Mouse (Mus musculus) midbrain, embryonic 12.5 days (tissue): ENCODE measurements around the gene Olfr325. TPM values are rescaled to one million over a fixed set of nuclear protein-coding genes. Genes with fewer than 3 reads are reported as not detected.

Experiments
- polyA plus RNA-seq: library from polyadenylated mRNA; unstranded; fragments of >200 nt; fragmentation: Nextera tagmentation; extraction: Ambion mirVana; gene quantifications from 2 replicates; pipeline ENCODE4 v1.2.1, GENCODE M21; 2016

The Olfr325 gene
- polyA plus RNA-seq, 1 experiment from 2014 or later: not detected

Other genes starting within 250 kb of the Olfr325 start
- 33.9 and 35.9 TPM in 2 replicates for gene Zfp672, start 247.4 kb upstream of the Olfr325 start, polyA plus RNA-seq
- gene Sh3bp5l, start 247.0 kb upstream of the Olfr325 start, polyA plus RNA-seq: 50.6 and 51.0 TPM in 2 replicates
- not detected in 2 replicates for gene Lypd8, start 198.7 kb upstream of the Olfr325 start, polyA plus RNA-seq
- gene 1810065E05Rik, start 156.6 kb upstream of the Olfr325 start, polyA plus RNA-seq: not detected in 2 replicates
- gene Gm12253, start 145.2 kb upstream of the Olfr325 start, polyA plus RNA-seq: not detected in 2 replicates
- not detected in 2 replicates for gene Lypd9, start 124.8 kb upstream of the Olfr325 start, polyA plus RNA-seq
- gene Olfr30, start 115.5 kb upstream of the Olfr325 start, polyA plus RNA-seq: not detected in 2 replicates
- gene Olfr332, start 85.2 kb upstream of the Olfr325 start, polyA plus RNA-seq: not detected in 2 replicates
- not detected in 2 replicates for gene Olfr331, start 75.2 kb upstream of the Olfr325 start, polyA plus RNA-seq
- not detected in 2 replicates for gene Olfr330, start 42.9 kb upstream of the Olfr325 start, polyA plus RNA-seq
- not detected in 2 replicates for gene Olfr329-ps, start 31.3 kb upstream of the Olfr325 start, polyA plus RNA-seq
- 0.08 and 0.14 TPM in 2 replicates for gene Olfr328, start 22.1 kb upstream of the Olfr325 start, polyA plus RNA-seq
- gene Olfr224, start 7.2 kb upstream of the Olfr325 start, polyA plus RNA-seq: not detected in 2 replicates
- gene Olfr324, start 17.4 kb downstream of the Olfr325 start, polyA plus RNA-seq: not detected in 2 replicates
- not detected in 2 replicates for gene 2210407C18Rik, start 38.3 kb downstream of the Olfr325 start, polyA plus RNA-seq
- not detected in 2 replicates for gene Olfr323, start 52.8 kb downstream of the Olfr325 start, polyA plus RNA-seq
- 0.13 and 0.28 TPM in 2 replicates for gene Trim58, start 62.7 kb downstream of the Olfr325 start, polyA plus RNA-seq
- not detected in 2 replicates for gene Olfr322, start 81.1 kb downstream of the Olfr325 start, polyA plus RNA-seq
- gene Olfr320, start 103.4 kb downstream of the Olfr325 start, polyA plus RNA-seq: not detected in 2 replicates
- not detected in 2 replicates for gene Olfr319, start 121.4 kb downstream of the Olfr325 start, polyA plus RNA-seq
- gene Olfr318, start 146.3 kb downstream of the Olfr325 start, polyA plus RNA-seq: not detected in 2 replicates
- not detected in 2 replicates for gene Olfr317, start 161.5 kb downstream of the Olfr325 start, polyA plus RNA-seq
- not detected in 2 replicates for gene Olfr316, start 175.0 kb downstream of the Olfr325 start, polyA plus RNA-seq
- gene Olfr315, start 195.5 kb downstream of the Olfr325 start, polyA plus RNA-seq: not detected in 2 replicates
- gene Olfr314, start 205.2 kb downstream of the Olfr325 start, polyA plus RNA-seq: not detected in 2 replicates
- gene Fam183b, start 224.2 kb downstream of the Olfr325 start, polyA plus RNA-seq: 2.0 and 2.1 TPM in 2 replicates
- not detected in 2 replicates for gene Olfr313, start 237.3 kb downstream of the Olfr325 start, polyA plus RNA-seq